Mouse (Mus musculus) CH12.LX (cell line): ENCODE results near the gene Pimreg.

Source experiments
- CHD2 ChIP-seq: IDR thresholded peaks from 2 replicates; pipeline ENCODE4 v1.6.1; 2011; ENCODE audit warnings: low read length, improper control_type of control experiment
- CTCF ChIP-seq, 2 experiments: IDR thresholded peaks in 1 of 2; conservative IDR thresholded peaks in 1 of 2; 2 replicates each; pipeline ENCODE4 v1.5.1; 2011 to 2012; ENCODE audit warnings: low read depth in 2 of 2, low read length in 2 of 2, improper control_type of control experiment in 1 of 2, inconsistent platforms in 1 of 2, mild to moderate bottlenecking in 1 of 2, moderate library complexity in 1 of 2
- EP300 ChIP-seq: IDR thresholded peaks from 2 replicates; pipeline ENCODE4 v1.6.1; 2011; ENCODE audit warnings: low read length, improper control_type of control experiment
- KAT2A ChIP-seq: IDR thresholded peaks from 2 replicates; pipeline ENCODE4 v1.6.1; 2012; ENCODE audit warnings: low read length, improper control_type of control experiment, inconsistent platforms; ENCODE audit not compliant: insufficient replicate concordance
- NELFE ChIP-seq: IDR thresholded peaks from 2 replicates; pipeline ENCODE4 v1.6.1; 2011; ENCODE audit warnings: low read depth, low read length, improper control_type of control experiment
- NRF1 ChIP-seq: IDR thresholded peaks from 2 replicates; pipeline ENCODE4 v1.6.1; 2014; ENCODE audit warnings: low read depth, mild to moderate bottlenecking, inconsistent platforms, low read length, improper control_type of control experiment, moderate library complexity
- PAX5 ChIP-seq: IDR thresholded peaks from 2 replicates; pipeline ENCODE4 v1.6.1; 2012; ENCODE audit warnings: low read length, inconsistent platforms, mixed read lengths
- POLR2A ChIP-seq: IDR thresholded peaks from 2 replicates; pipeline ENCODE4 v1.6.1; 2011; ENCODE audit warnings: low read depth, mild to moderate bottlenecking, improper control_type of control experiment, low read length
- POLR2AphosphoS2 ChIP-seq: IDR thresholded peaks from 2 replicates; pipeline ENCODE4 v1.6.1; 2011; ENCODE audit warnings: low read depth, low read length, improper control_type of control experiment
- TCF12 ChIP-seq: IDR thresholded peaks from 2 replicates; pipeline ENCODE4 v1.6.1; 2014; ENCODE audit warnings: low read depth, mild to moderate bottlenecking, inconsistent platforms, low read length, improper control_type of control experiment
- UBTF ChIP-seq: IDR thresholded peaks from 2 replicates; pipeline ENCODE4 v1.6.1; 2012; ENCODE audit warnings: low read depth, mild to moderate bottlenecking, inconsistent platforms, low read length, improper control_type of control experiment, moderate library complexity
- USF2 ChIP-seq: conservative IDR thresholded peaks from 2 replicates; pipeline ENCODE4 v1.6.1; 2011; ENCODE audit warnings: low read depth, low read length, improper control_type of control experiment

DNA sequence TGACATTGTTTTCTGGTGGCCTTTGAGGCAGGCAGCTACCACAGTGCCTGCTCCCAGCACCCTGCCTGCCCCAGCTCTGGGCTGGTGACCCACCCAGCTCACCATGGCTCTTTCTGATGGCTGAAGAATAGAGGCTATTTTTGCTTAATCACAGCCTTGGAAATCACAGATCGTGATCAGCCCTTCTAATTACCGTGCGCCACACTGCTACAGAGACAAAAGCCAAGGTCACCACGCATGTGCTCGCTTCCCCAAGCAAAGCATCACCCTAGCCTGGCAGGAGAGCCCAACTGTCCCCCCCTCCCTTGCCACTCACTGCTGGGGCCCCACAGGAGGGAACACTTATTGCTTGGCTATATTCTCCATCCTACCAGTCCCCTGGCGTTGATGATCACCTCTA lies 38.6 kb downstream of the Pimreg start:
- no peak for TF ChIP-seq NRF1
- TF ChIP-seq TCF12 = no peak
- TF ChIP-seq EP300 = no peak
- no peak for TF ChIP-seq CTCF (conservative IDR thresholded peaks at IDR 0.05 in 1 of 2, IDR thresholded peaks at IDR 0.05 in 1 of 2; ENCODE audit: low read depth in 2 of 2, low read length in 2 of 2)
- TF ChIP-seq PAX5 = no peak
- TF ChIP-seq KAT2A = no peak
- no peak for TF ChIP-seq POLR2AphosphoS2
- TF ChIP-seq USF2 = no peak
- TF ChIP-seq UBTF = no peak
- no peak for TF ChIP-seq NELFE
- no peak for TF ChIP-seq POLR2A
- no peak for TF ChIP-seq CHD2
